Mouse (Mus musculus) megakaryocyte-erythroid progenitor cell, adult 5-6 weeks (primary cell): ENCODE measurements around the gene Rbbp7. TPM values are rescaled to one million over a fixed set of nuclear protein-coding genes. Genes with fewer than 3 reads are reported as not detected.
A peak's percentile ranks its signal among the peaks of the same experiment; 100 is the strongest.
"Not testable (repeated sequence)": the region's sequence is repeated elsewhere in the genome, so short reads cannot be mapped to it uniquely, and the experiment has no call there.

Source experiments
- ATAC-seq: replicated peaks from 2 replicates; pipeline ENCODE4 v1.8.0; 2016; ENCODE audit warnings: mild to moderate bottlenecking, inconsistent platforms; ENCODE audit not compliant: severe bottlenecking, poor library complexity, low FRiP score, low TSS enrichment
- total RNA-seq, 2 experiments: library from RNA; stranded (forward) in 1 of 2; stranded (reverse) in 1 of 2; fragments of 200-1000, 215-1000 nt in 1 of 2; fragments of >200 nt in 1 of 2; fragmentation: Nextera tagmentation in 1 of 2; gene quantifications; 2 replicates each; pipeline ENCODE4 v1.2.3; 2014 to 2017

The Rbbp7 gene
- total RNA-seq, 2 experiments from 2014 or later = 230 to 312 TPM

GRCm38 (mm10) chrX:162791392-162791791 is 31.2 kb downstream of the Rbbp7 start:
- not testable (repeated sequence) for ATAC-seq

- ATAC-seq = peak; percentile 70; the same call in 1 of the 2 replicates
Observed at GRCm38 (mm10) chrX:162800371-162800770, 40.2 kb downstream of the Rbbp7 start.

GRCm38 (mm10) chrX:162828016-162828415 is 67.8 kb downstream of the Rbbp7 start:
- ATAC-seq = no peak

Other genes starting within 250 kb of the Rbbp7 start
- gene Reps2, start 116.8 kb upstream of the Rbbp7 start, total RNA-seq (2014; fragmentation: Nextera tagmentation) = 16.8 and 17.0 TPM in 2 replicates
- gene Reps2, start 116.8 kb upstream of the Rbbp7 start, total RNA-seq (2017) = 12.2 and 15.8 TPM in 2 replicates
- 21.0 and 27.3 TPM in 2 replicates for gene Txlng, start 69.1 kb downstream of the Rbbp7 start, total RNA-seq (2014; fragmentation: Nextera tagmentation)
- 49.8 and 64.6 TPM in 2 replicates for gene Txlng, start 69.1 kb downstream of the Rbbp7 start, total RNA-seq (2017)
- gene Syap1, start 128.0 kb downstream of the Rbbp7 start, total RNA-seq (2014; fragmentation: Nextera tagmentation) = 11.9 and 15.8 TPM in 2 replicates
- 34.9 and 45.0 TPM in 2 replicates for gene Syap1, start 128.0 kb downstream of the Rbbp7 start, total RNA-seq (2017)
- gene Ctps2, start 140.8 kb downstream of the Rbbp7 start, total RNA-seq (2014; fragmentation: Nextera tagmentation) = 34.9 and 54.4 TPM in 2 replicates
- 26.4 and 42.6 TPM in 2 replicates for gene Ctps2, start 140.8 kb downstream of the Rbbp7 start, total RNA-seq (2017)
- not detected in 2 replicates for gene S100g, start 204.2 kb downstream of the Rbbp7 start, total RNA-seq (2014; fragmentation: Nextera tagmentation)
- not detected in 2 replicates for gene S100g, start 204.2 kb downstream of the Rbbp7 start, total RNA-seq (2017)